ENCODE assay signal across 26 mouse cellular contexts in genomic region chr1:106869986-106870385, GRCm38 (mm10). TPM values are rescaled to one million over a fixed set of nuclear protein-coding genes. Genes with fewer than 3 reads are reported as not detected.
A peak's percentile ranks its signal among the peaks of the same experiment; 100 is the strongest.
DNase-seq lines count a peak whose midpoint lies in the region; ATAC-seq and TF ChIP-seq lines count a peak whose summit lies in the region.
"Had no signal": no experiment of that assay in that cellular context is flagged by ENCODE, and none has a peak within 500 bp of the region (broad histone marks: within the 10 kb centered on the region; RNA-seq: fewer than 3 reads in every experiment).

No protein-coding gene starts in this region.

- TF ChIP-seq EP300 in liver, postnatal 0 days (IDR thresholded peaks at IDR 0.05; ENCODE audit: low read depth): no peak

- TF ChIP-seq CTCF in liver, postnatal 0 days (IDR thresholded peaks at IDR 0.05; ENCODE audit: low read depth): no peak

- no peaks in the 10 kb centered on the region for H3K27me3 ChIP-seq in hindbrain, embryonic 16.5 days (replicated peaks; ENCODE audit: control insufficient read depth, insufficient read depth, low read length)
- no peaks in the 10 kb centered on the region for H3K27me3 ChIP-seq in hindbrain, embryonic 14.5 days (ENCODE audit: control insufficient read depth, insufficient read depth, low read length)
- H3K27me3 ChIP-seq in embryonic facial prominence, embryonic 15.5 days: no peaks in the 10 kb centered on the region
- H3K27me3 ChIP-seq in liver, postnatal 0 days (ENCODE audit: insufficient read depth, low read length): no peaks in the 10 kb centered on the region
- H3K27me3 ChIP-seq: limb, embryonic 15.5 days; midbrain, embryonic 12.5 days had no signal

- no peak overlapping the region for H3K4me3 ChIP-seq in hindbrain, embryonic 16.5 days (ENCODE audit: low read length)
- no peak overlapping the region for H3K4me3 ChIP-seq in hindbrain, embryonic 14.5 days (replicated peaks; ENCODE audit: low read length)
- no peak overlapping the region for H3K4me3 ChIP-seq in embryonic facial prominence, embryonic 15.5 days (replicated peaks)
- no peak overlapping the region for H3K4me3 ChIP-seq in liver, postnatal 0 days (ENCODE audit: low read depth, low read length)
- H3K4me3 ChIP-seq: erythroblast, embryonic 14.5 days; heart, embryonic 10.5 days; limb, embryonic 15.5 days; midbrain, embryonic 12.5 days had no signal

- 0 out of 2 replicates have a peak overlapping the region, but pooled peaks have one; percentile 39 for H3K27ac ChIP-seq in hindbrain, embryonic 16.5 days (ENCODE audit: low read depth, low read length)
- H3K27ac ChIP-seq in hindbrain, embryonic 14.5 days: no peak overlapping the region
- peak overlapping the region; percentile 63; the same call in 1 of the 2 replicates for H3K27ac ChIP-seq in embryonic facial prominence, embryonic 15.5 days (replicated peaks)
- H3K27ac ChIP-seq in liver, postnatal 0 days (ENCODE audit: low read depth): no peak overlapping the region
- H3K27ac ChIP-seq: heart, embryonic 10.5 days; limb, embryonic 15.5 days; liver, embryonic 14.5 days; midbrain, embryonic 12.5 days; stomach, postnatal 0 days had no signal

- no peaks in the 10 kb centered on the region for H3K36me3 ChIP-seq in hindbrain, embryonic 16.5 days (ENCODE audit: control insufficient read depth, insufficient read depth, low read length)
- H3K36me3 ChIP-seq in hindbrain, embryonic 14.5 days (replicated peaks; ENCODE audit: control insufficient read depth, insufficient read depth): no peaks in the 10 kb centered on the region
- H3K36me3 ChIP-seq in embryonic facial prominence, embryonic 15.5 days: no peaks in the 10 kb centered on the region
- no peaks in the 10 kb centered on the region for H3K36me3 ChIP-seq in liver, postnatal 0 days (replicated peaks; ENCODE audit: insufficient read depth, low read length)
- H3K36me3 ChIP-seq: heart, embryonic 10.5 days; limb, embryonic 15.5 days; midbrain, embryonic 12.5 days had no signal

- DNase-seq in adrenal gland, postnatal 10 days: peak; percentile 3
- DNase-seq in adrenal gland, adult 2 months: no peak
- no peak for DNase-seq in hindbrain, embryonic 14.5 days (ENCODE audit: low spot score)
- peak; percentile 78 for DNase-seq in 3T3-L1 (ENCODE audit: low read depth, low spot score)
- no peak for DNase-seq in liver, postnatal 0 days
- DNase-seq in right cerebral cortex, postnatal 4 days: no peak
- DNase-seq: gastrocnemius, postnatal 25 days; kidney, adult 11 months; kidney, postnatal 4 days; thymus, adult 2 months had no signal

- H3K4me1 ChIP-seq in hindbrain, embryonic 16.5 days (ENCODE audit: control insufficient read depth, insufficient read depth, low read depth, low read length): no peaks in the 10 kb centered on the region
- no peaks in the 10 kb centered on the region for H3K4me1 ChIP-seq in hindbrain, embryonic 14.5 days (replicated peaks; ENCODE audit: control insufficient read depth, insufficient read depth, low read length)
- H3K4me1 ChIP-seq in embryonic facial prominence, embryonic 15.5 days: peaks cover 12% of the 10 kb centered on the region
- no peaks in the 10 kb centered on the region for H3K4me1 ChIP-seq in liver, postnatal 0 days (ENCODE audit: insufficient read depth)
- H3K4me1 ChIP-seq: heart, embryonic 10.5 days; midbrain, embryonic 12.5 days had no signal

- H3K9ac ChIP-seq in hindbrain, embryonic 16.5 days (ENCODE audit: low read depth, low read length): no peak overlapping the region
- H3K9ac ChIP-seq in hindbrain, embryonic 14.5 days: no peak overlapping the region
- no peak overlapping the region for H3K9ac ChIP-seq in embryonic facial prominence, embryonic 15.5 days
- no peak overlapping the region for H3K9ac ChIP-seq in liver, postnatal 0 days (replicated peaks)
- H3K9ac ChIP-seq: limb, embryonic 15.5 days; liver, embryonic 14.5 days; midbrain, embryonic 12.5 days had no signal

- no peak overlapping the region for H3K4me2 ChIP-seq in hindbrain, embryonic 16.5 days (ENCODE audit: low read length)
- no peak overlapping the region for H3K4me2 ChIP-seq in hindbrain, embryonic 14.5 days (replicated peaks)
- H3K4me2 ChIP-seq in embryonic facial prominence, embryonic 15.5 days (replicated peaks): no peak overlapping the region
- H3K4me2 ChIP-seq in liver, postnatal 0 days (ENCODE audit: low read depth, low read length): no peak overlapping the region
- H3K4me2 ChIP-seq: limb, embryonic 15.5 days; midbrain, embryonic 12.5 days had no signal

- no peaks in the 10 kb centered on the region for H3K9me3 ChIP-seq in hindbrain, embryonic 16.5 days (ENCODE audit: control insufficient read depth, low read length)
- H3K9me3 ChIP-seq in hindbrain, embryonic 14.5 days (ENCODE audit: control insufficient read depth, low read length): no peaks in the 10 kb centered on the region
- H3K9me3 ChIP-seq in embryonic facial prominence, embryonic 15.5 days (replicated peaks): no peaks in the 10 kb centered on the region
- no peaks in the 10 kb centered on the region for H3K9me3 ChIP-seq in liver, postnatal 0 days (ENCODE audit: low read length)
- H3K9me3 ChIP-seq: heart, embryonic 10.5 days; limb, embryonic 15.5 days; midbrain, embryonic 12.5 days had no signal

- no peak for ATAC-seq in hindbrain, embryonic 16.5 days
- ATAC-seq in hindbrain, embryonic 14.5 days (ENCODE audit: low FRiP score): no peak
- ATAC-seq in embryonic facial prominence, embryonic 15.5 days (ENCODE audit: insufficient number of reproducible peaks, low FRiP score, low TSS enrichment, low read depth): no peak
- ATAC-seq in liver, postnatal 0 days: no peak
- ATAC-seq: forebrain, embryonic 14.5 days; lung, postnatal 0 days had no signal

RNA-seq across cellular contexts. Expression of gene Serpinb5, which starts 9.0 kb away (rescaled TPM):
- not detected for total RNA-seq in adrenal gland, postnatal 10 days (2021)
- total RNA-seq in adrenal gland, adult 2 months (2021): not detected
- not detected in 2 replicates for polyA plus RNA-seq in adrenal gland, adult 2 months (2012; rRNA removed)
- polyA plus RNA-seq in hindbrain, embryonic 16.5 days (2015; fragmentation: Nextera tagmentation; extraction: Ambion mirVana): not detected in 2 replicates
- 0.19 TPM in 1 of 2 replicates, not detected in the other for polyA plus RNA-seq in hindbrain, embryonic 14.5 days (2014; fragmentation: Nextera tagmentation; extraction: Ambion mirVana)
- polyA plus RNA-seq in embryonic facial prominence, embryonic 15.5 days (2015; fragmentation: Nextera tagmentation; extraction: Ambion mirVana): 73.5 and 86.0 TPM in 2 replicates
- not detected in 2 replicates for polyA plus RNA-seq in liver, postnatal 0 days (2015; fragmentation: Nextera tagmentation; extraction: Ambion mirVana)
- total RNA-seq: adrenal gland, adult 18-20 months; gastrocnemius, postnatal 25 days; hematopoietic stem cell, adult 5-6 weeks; megakaryocyte progenitor cell, adult 5-6 weeks; monocyte, adult 5-6 weeks; neutrophil, adult 5-6 weeks had no signal
- polyA plus RNA-seq: erythroblast, embryonic 14.5 days; forebrain, embryonic 14.5 days; heart, embryonic 10.5 days; heart, postnatal 0 days; midbrain, embryonic 12.5 days had no signal

Comparison
In these comparisons a context has a peak if more than half of its experiments do, and no peak if none do; other contexts are left out.
1. DNase-seq: peak in adrenal gland, postnatal 10 days (single experiment) and 3T3-L1 (single experiment); none in adrenal gland, adult 2 months (single experiment), hindbrain, embryonic 14.5 days (single experiment), liver, postnatal 0 days (single experiment) and right cerebral cortex, postnatal 4 days (single experiment).
2. H3K27ac ChIP-seq: peak in hindbrain, embryonic 16.5 days (single experiment) and embryonic facial prominence, embryonic 15.5 days (single experiment); none in hindbrain, embryonic 14.5 days (single experiment) and liver, postnatal 0 days (single experiment).
3. RNA of gene Serpinb5, which starts 9.0 kb away (polyA plus RNA-seq): 73.5 to 86.0 TPM in embryonic facial prominence, embryonic 15.5 days; 0.19 TPM in hindbrain, embryonic 14.5 days, not detected in hindbrain, embryonic 16.5 days, not detected in adrenal gland, adult 2 months and not detected in liver, postnatal 0 days; every median in the first group is over 10 times any median in the second.